Mouse (Mus musculus): ENCODE measurements around the gene Lca5. TPM values are rescaled to one million over a fixed set of nuclear protein-coding genes. Genes with fewer than 3 reads are reported as not detected.
A peak's percentile ranks its signal among the peaks of the same experiment; 100 is the strongest.

The Lca5 gene
- polyA plus RNA-seq (2015; fragmentation: Nextera tagmentation; extraction: Ambion mirVana): 2.9 and 5.7 TPM in 2 replicates

DNA sequence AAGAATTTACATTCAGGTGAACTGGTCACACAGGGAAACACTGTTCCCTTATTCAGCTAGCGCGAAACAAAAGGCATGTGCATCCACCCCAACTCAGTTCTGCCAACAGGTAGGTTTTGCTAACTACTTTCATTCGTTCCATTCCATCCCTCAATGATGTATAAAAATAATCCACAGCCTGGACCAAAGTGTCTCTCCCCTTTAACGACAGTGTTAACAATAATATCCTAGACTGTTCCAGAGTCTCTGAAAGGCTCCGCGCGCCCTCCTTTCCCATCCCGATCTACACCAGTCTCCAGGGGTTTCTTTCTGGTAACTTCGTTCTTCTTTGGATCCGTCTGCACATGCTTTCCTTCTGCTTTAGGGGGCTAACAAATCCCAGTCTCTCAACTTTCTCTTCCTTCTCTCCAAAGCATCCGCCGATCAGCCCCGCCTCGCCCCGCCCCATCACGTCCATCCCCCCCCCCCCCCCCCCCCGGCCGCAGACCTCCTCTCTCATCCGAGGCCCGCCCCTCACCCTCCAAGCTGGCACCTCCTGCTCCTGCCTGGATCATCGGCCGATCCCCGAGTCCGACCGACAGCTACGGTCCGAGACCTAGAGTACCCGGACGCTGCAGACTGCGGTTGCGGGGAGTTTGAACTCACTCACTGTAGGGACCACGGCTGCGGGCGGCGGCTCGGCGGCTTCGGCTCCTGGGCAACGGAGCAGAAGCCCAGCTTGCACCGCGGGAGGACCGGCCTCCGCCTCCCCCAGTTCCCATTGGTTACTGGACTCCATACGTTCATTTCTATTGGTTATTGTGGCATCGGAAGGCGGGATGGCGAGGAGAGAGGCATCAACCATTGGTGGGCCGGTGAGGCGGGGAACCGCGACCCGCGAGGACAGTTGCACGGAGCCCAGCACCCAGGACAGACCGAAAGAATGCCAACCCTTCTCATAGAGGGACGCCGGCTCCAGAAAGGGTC lies at the start of gene Lca5:
Gene Lca5 (minus strand): TSS at position 736 of the 966 bp plus-strand sequence.
- Histone ChIP-seq H3K4me2 (replicated peaks; ENCODE audit: low read depth) (peak within 1 kb of the TSS; percentile 69), H3K36me3 (ENCODE audit: control insufficient read depth, insufficient read depth) (no peaks in the 10 kb centered on the region), H3K4me1 (replicated peaks; ENCODE audit: control insufficient read depth, insufficient read depth, low read length) (no peaks in the 10 kb centered on the region; the same call in 1 of the 2 replicates), H3K27ac (ENCODE audit: low read depth, low read length) (no peak within 1 kb of the TSS), H3K9ac (ENCODE audit: low read depth, low read length) (no peak within 1 kb of the TSS), H3K9me3 (ENCODE audit: control insufficient read depth) (no peaks in the 10 kb centered on the region), H3K4me3 (ENCODE audit: low read depth, low read length) (peak within 1 kb of the TSS; percentile 50), H3K27me3 (replicated peaks; ENCODE audit: control insufficient read depth, insufficient read depth, low read length) (no peaks in the 10 kb centered on the region)
- ATAC-seq: peak; percentile 98
- WGBS: 2% methylated on average over 57 of the region's 57 CpGs
- TF ChIP-seq CTCF (IDR thresholded peaks at IDR 0.05; ENCODE audit: low read depth): no peak

DNA sequence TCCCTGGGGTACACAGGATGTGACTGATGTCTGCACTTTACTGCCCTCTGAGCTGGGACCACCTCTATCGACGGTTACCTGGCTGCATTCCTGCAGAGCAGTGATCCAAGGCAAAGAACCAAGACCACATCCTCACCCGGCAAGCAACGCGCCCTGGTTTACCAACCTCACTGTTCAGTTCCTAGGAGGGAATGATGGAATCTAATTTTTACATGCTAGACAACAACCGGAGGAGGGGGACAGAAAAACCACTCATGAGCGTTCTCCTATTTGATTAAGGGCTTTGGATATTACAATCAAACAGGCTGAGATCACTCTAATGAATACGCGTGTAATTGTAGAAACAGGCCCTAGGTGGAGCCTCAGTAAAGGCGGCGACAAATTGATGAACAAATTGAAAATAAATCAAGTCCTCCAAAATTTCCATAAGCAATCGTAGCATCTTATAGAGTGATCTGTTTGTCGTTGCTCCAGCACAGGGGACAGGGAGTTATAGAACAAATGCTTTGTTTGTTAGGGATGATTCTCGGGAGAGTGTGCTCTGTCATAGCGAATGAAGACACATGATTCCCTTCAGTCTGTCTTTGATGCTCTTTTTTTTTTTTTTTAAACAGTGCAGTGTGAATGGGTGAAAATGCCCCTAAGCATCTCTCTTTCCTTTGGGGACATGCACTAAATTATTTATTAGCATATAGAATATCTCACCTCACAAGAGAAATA lies 47.7 kb upstream of the Lca5 start:
- H3K9me3 ChIP-seq (ENCODE audit: control insufficient read depth): no peaks in the 10 kb centered on the region
- H3K4me1 ChIP-seq (replicated peaks; ENCODE audit: control insufficient read depth, insufficient read depth, low read length): no peaks in the 10 kb centered on the region
- no peaks in the 10 kb centered on the region for H3K27me3 ChIP-seq (replicated peaks; ENCODE audit: control insufficient read depth, insufficient read depth, low read length)
- no peaks in the 10 kb centered on the region for H3K36me3 ChIP-seq (ENCODE audit: control insufficient read depth, insufficient read depth)
- 35% methylated on average over 15 of the region's 15 CpGs for WGBS
- H3K4me3 ChIP-seq (ENCODE audit: low read depth, low read length): no peak overlapping the region
- TF ChIP-seq CTCF (IDR thresholded peaks at IDR 0.05; ENCODE audit: low read depth): peak; percentile 74
- H3K27ac ChIP-seq (ENCODE audit: low read depth, low read length): no peak overlapping the region
- no peak for ATAC-seq
- no peak overlapping the region for H3K9ac ChIP-seq (ENCODE audit: low read depth, low read length)
- H3K4me2 ChIP-seq (replicated peaks; ENCODE audit: low read depth): no peak overlapping the region

DNA sequence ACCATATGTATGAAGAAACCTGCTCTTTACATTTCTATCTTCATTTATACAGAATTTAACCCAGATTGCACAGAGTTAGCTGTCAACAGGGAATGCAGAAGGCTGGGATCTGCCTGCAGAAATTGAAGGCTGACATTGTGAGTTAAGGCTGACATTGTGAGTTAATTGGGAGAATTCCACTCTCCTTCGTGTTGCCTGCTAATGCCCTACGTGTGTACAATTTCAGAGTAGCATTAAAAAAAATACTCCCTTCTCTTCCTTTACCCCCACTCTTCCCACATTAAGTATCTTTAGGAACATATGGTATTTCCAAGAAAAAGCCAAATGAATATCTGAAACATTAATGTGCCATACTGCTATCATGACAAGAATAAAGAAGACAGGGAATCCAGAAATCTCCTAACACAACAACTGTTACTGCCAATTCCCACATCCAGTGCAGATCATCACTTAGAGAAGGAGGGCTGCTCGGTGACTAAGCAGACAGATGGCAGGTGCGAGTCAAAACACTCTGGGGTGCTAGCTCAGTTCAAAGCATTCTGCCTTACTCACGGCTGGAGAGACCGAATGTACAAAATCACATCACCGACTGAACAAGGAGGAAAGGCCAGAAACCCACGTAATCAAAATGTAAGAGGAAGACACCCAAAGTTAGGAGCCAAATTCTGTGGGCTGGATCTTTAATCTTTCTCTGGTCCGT lies 47.0 kb upstream of the Lca5 start:
- no peaks in the 10 kb centered on the region for H3K9me3 ChIP-seq (ENCODE audit: control insufficient read depth)
- H3K9ac ChIP-seq (ENCODE audit: low read depth, low read length): no peak overlapping the region
- WGBS: 48% methylated on average over 9 of the region's 9 CpGs
- no peak for TF ChIP-seq CTCF (IDR thresholded peaks at IDR 0.05; ENCODE audit: low read depth)
- no peaks in the 10 kb centered on the region for H3K4me1 ChIP-seq (replicated peaks; ENCODE audit: control insufficient read depth, insufficient read depth, low read length)
- no peak overlapping the region for H3K4me2 ChIP-seq (replicated peaks; ENCODE audit: low read depth)
- ATAC-seq: no peak
- H3K36me3 ChIP-seq (ENCODE audit: control insufficient read depth, insufficient read depth): no peaks in the 10 kb centered on the region
- H3K27me3 ChIP-seq (replicated peaks; ENCODE audit: control insufficient read depth, insufficient read depth, low read length): no peaks in the 10 kb centered on the region
- no peak overlapping the region for H3K4me3 ChIP-seq (ENCODE audit: low read depth, low read length)
- H3K27ac ChIP-seq (ENCODE audit: low read depth, low read length): no peak overlapping the region

DNA sequence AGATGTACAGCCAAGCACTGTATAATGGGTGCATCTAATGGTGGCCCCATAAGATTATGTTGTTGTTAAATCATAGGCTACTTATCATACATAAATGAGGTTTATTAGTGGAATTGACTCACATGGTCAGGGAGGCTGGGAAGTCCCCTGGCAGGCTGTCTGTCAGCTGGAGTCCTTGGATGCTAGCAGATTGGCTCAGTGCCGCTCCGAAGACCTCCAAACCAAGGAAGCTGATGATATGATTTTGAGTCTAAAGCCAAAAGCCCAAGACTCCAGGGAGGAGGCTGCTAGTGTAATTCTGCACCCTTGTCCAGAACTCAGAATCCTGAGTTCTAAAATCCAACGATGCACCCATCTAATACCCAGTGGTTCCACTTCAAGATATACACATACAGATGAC lies 45.0 kb upstream of the Lca5 start:
- H3K4me2 ChIP-seq (replicated peaks; ENCODE audit: low read depth): no peak overlapping the region
- no peak overlapping the region for H3K27ac ChIP-seq (ENCODE audit: low read depth, low read length)
- WGBS: 94% methylated on average over 3 of the region's 3 CpGs
- no peaks in the 10 kb centered on the region for H3K36me3 ChIP-seq (ENCODE audit: control insufficient read depth, insufficient read depth)
- H3K4me1 ChIP-seq (replicated peaks; ENCODE audit: control insufficient read depth, insufficient read depth, low read length): no peaks in the 10 kb centered on the region
- no peaks in the 10 kb centered on the region for H3K27me3 ChIP-seq (replicated peaks; ENCODE audit: control insufficient read depth, insufficient read depth, low read length)
- no peak for ATAC-seq
- no peak for TF ChIP-seq CTCF (IDR thresholded peaks at IDR 0.05; ENCODE audit: low read depth)
- H3K9ac ChIP-seq (ENCODE audit: low read depth, low read length): no peak overlapping the region
- H3K4me3 ChIP-seq (ENCODE audit: low read depth, low read length): no peak overlapping the region
- H3K9me3 ChIP-seq (ENCODE audit: control insufficient read depth): no peaks in the 10 kb centered on the region

DNA sequence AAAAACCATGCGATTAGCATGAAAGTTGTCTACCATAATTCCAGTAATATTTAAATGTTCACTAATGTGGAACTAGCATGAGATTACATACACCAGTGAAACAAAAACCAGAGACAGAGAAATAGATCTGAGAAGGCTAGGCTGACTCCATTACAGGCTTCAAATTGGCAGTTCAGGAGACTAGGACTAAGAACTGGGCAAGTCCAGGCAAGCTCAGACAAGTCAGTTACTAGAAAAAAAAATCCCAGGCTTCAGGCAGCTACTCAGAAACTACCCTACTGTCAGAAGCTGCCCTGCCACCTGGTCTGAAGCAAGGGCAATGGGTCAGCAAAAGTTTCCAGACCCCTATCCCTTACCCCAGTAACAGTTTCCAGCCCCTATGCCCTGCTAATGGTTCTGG lies 44.4 kb upstream of the Lca5 start:
- no peaks in the 10 kb centered on the region for H3K4me1 ChIP-seq (replicated peaks; ENCODE audit: control insufficient read depth, insufficient read depth, low read length)
- H3K36me3 ChIP-seq (ENCODE audit: control insufficient read depth, insufficient read depth): no peaks in the 10 kb centered on the region
- H3K4me3 ChIP-seq (ENCODE audit: low read depth, low read length): no peak overlapping the region
- H3K27me3 ChIP-seq (replicated peaks; ENCODE audit: control insufficient read depth, insufficient read depth, low read length): no peaks in the 10 kb centered on the region
- TF ChIP-seq CTCF (IDR thresholded peaks at IDR 0.05; ENCODE audit: low read depth): no peak
- no peak overlapping the region for H3K9ac ChIP-seq (ENCODE audit: low read depth, low read length)
- WGBS: 94% methylated on average over 1 of the region's 1 CpGs
- H3K27ac ChIP-seq (ENCODE audit: low read depth, low read length): no peak overlapping the region
- no peak overlapping the region for H3K4me2 ChIP-seq (replicated peaks; ENCODE audit: low read depth)
- ATAC-seq: no peak
- H3K9me3 ChIP-seq (ENCODE audit: control insufficient read depth): no peaks in the 10 kb centered on the region

DNA sequence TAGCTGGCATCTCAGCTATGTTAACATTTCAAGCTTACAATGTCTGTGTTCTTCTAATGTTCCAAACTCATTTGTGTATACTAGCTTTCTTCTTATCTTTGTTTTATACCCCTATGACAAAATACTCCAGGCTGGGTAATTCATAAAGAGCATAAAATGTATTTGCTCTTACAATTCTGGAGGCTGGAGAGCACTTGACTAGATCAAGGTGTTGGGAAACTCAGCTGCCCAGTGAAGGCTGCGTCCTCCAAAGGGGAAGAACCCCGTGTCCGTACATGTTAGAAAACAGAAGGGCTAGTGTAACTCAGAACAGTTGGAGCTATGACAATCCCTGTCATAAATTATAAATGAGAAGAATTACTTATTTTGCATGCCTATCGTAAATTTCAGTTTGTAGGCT lies 42.5 kb upstream of the Lca5 start:
- TF ChIP-seq CTCF (IDR thresholded peaks at IDR 0.05; ENCODE audit: low read depth): no peak
- Histone ChIP-seq H3K4me3 (ENCODE audit: low read depth, low read length) (no peak overlapping the region), H3K27ac (ENCODE audit: low read depth, low read length) (no peak overlapping the region), H3K36me3 (ENCODE audit: control insufficient read depth, insufficient read depth) (no peaks in the 10 kb centered on the region), H3K9me3 (ENCODE audit: control insufficient read depth) (no peaks in the 10 kb centered on the region), H3K4me1 (replicated peaks; ENCODE audit: control insufficient read depth, insufficient read depth, low read length) (no peaks in the 10 kb centered on the region), H3K9ac (ENCODE audit: low read depth, low read length) (no peak overlapping the region), H3K27me3 (replicated peaks; ENCODE audit: control insufficient read depth, insufficient read depth, low read length) (no peaks in the 10 kb centered on the region), H3K4me2 (replicated peaks; ENCODE audit: low read depth) (no peak overlapping the region)
- no peak for ATAC-seq
- WGBS: 83% methylated on average over 4 of the region's 4 CpGs

Measured in intestine, postnatal 0 days (tissue).